In the genomic region with DNA sequence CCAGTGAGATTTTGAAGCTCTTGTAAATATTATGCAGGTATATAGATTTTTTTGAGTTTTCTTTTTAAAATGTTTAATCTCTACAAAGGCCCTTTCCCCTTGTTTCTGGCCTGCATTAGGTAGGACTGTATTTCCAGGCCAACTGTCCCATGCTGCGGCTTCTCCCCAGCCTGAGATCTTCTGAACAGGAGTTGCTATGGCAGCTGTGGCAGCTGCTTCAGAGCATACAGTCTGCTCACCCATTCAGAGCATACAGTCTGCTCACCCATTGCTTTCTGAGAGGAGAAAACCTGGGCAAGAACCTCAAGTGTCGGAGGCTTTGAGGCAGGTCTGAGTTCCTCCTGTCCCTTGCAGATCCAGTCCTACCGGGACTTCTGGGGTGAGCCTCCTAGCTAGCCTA, we compare ENCODE assay signal across 25 mouse cellular contexts. TPM values are rescaled to one million over a fixed set of nuclear protein-coding genes. Genes with fewer than 3 reads are reported as not detected.
DNase-seq lines count a peak whose midpoint lies in the region; ATAC-seq and TF ChIP-seq lines count a peak whose summit lies in the region.
"Had no signal": no experiment of that assay in that cellular context is flagged by ENCODE, and none has a peak within 500 bp of the region (broad histone marks: within the 10 kb centered on the region; RNA-seq: fewer than 3 reads in every experiment).

No protein-coding gene starts in this region.

- H3K4me1 ChIP-seq in forebrain, embryonic 15.5 days: peaks cover 70% of the 10 kb centered on the region
- peaks cover 58% of the 10 kb centered on the region for H3K4me1 ChIP-seq in forebrain, embryonic 10.5 days
- H3K4me1 ChIP-seq in midbrain, embryonic 11.5 days (ENCODE audit: control insufficient read depth, insufficient read depth, low read length): peaks cover 6% of the 10 kb centered on the region
- peaks cover 16% of the 10 kb centered on the region for H3K4me1 ChIP-seq in midbrain, embryonic 14.5 days (ENCODE audit: control insufficient read depth, insufficient read depth, low read length)
- H3K4me1 ChIP-seq in forebrain, embryonic 16.5 days (replicated peaks; ENCODE audit: control insufficient read depth, insufficient read depth, low read length): peaks cover 39% of the 10 kb centered on the region
- peaks cover 8% of the 10 kb centered on the region; the same call in 1 of the 2 replicates for H3K4me1 ChIP-seq in hindbrain, postnatal 0 days (ENCODE audit: insufficient read depth, low read length)
- peaks cover 28% of the 10 kb centered on the region for H3K4me1 ChIP-seq in heart, embryonic 12.5 days (replicated peaks)

- H3K9me3 ChIP-seq in forebrain, embryonic 15.5 days: no peaks in the 10 kb centered on the region
- no peaks in the 10 kb centered on the region for H3K9me3 ChIP-seq in forebrain, embryonic 10.5 days
- H3K9me3 ChIP-seq in midbrain, embryonic 11.5 days (ENCODE audit: control insufficient read depth, low read length): no peaks in the 10 kb centered on the region
- no peaks in the 10 kb centered on the region for H3K9me3 ChIP-seq in midbrain, embryonic 14.5 days (ENCODE audit: control insufficient read depth, low read length)
- H3K9me3 ChIP-seq in forebrain, embryonic 16.5 days (ENCODE audit: control insufficient read depth, low read length): no peaks in the 10 kb centered on the region
- H3K9me3 ChIP-seq in hindbrain, postnatal 0 days (ENCODE audit: low read length): no peaks in the 10 kb centered on the region
- H3K9me3 ChIP-seq in heart, embryonic 12.5 days (replicated peaks): 0 out of 2 replicates have a peak, but pooled peaks cover 3% of the 10 kb centered on the region
- H3K9me3 ChIP-seq: heart, embryonic 13.5 days; midbrain, embryonic 12.5 days; stomach, embryonic 15.5 days had no signal

- DNase-seq in forebrain, embryonic 10.5 days (ENCODE audit: extremely low spot score, low spot score): no peak
- no peak for DNase-seq in midbrain, embryonic 11.5 days (ENCODE audit: low spot score, missing footprints)
- DNase-seq in midbrain, embryonic 14.5 days: no peak
- peak; percentile 63 for DNase-seq in hindbrain, postnatal 0 days (ENCODE audit: low spot score)
- DNase-seq: adrenal gland, postnatal 25 days; cerebellum, adult 9-10 months; gastrocnemius, postnatal 25 days; heart, adult 18-20 months; heart, postnatal 14 days; kidney, adult 18-20 months; left cerebral cortex, postnatal 4 days; liver, postnatal 0 days; right cerebral cortex, adult 18-20 months; thymus, adult 18-20 months; thymus, postnatal 36 days had no signal

- no peaks in the 10 kb centered on the region for H3K36me3 ChIP-seq in forebrain, embryonic 15.5 days
- no peaks in the 10 kb centered on the region for H3K36me3 ChIP-seq in forebrain, embryonic 10.5 days (replicated peaks)
- H3K36me3 ChIP-seq in midbrain, embryonic 11.5 days (ENCODE audit: control insufficient read depth, insufficient read depth, low read length): no peaks in the 10 kb centered on the region
- H3K36me3 ChIP-seq in midbrain, embryonic 14.5 days (ENCODE audit: control insufficient read depth, insufficient read depth, low read length): no peaks in the 10 kb centered on the region
- H3K36me3 ChIP-seq in forebrain, embryonic 16.5 days (ENCODE audit: control insufficient read depth, insufficient read depth): no peaks in the 10 kb centered on the region
- H3K36me3 ChIP-seq in hindbrain, postnatal 0 days (ENCODE audit: insufficient read depth, low read length): no peaks in the 10 kb centered on the region
- no peaks in the 10 kb centered on the region for H3K36me3 ChIP-seq in heart, embryonic 12.5 days
- H3K36me3 ChIP-seq: heart, embryonic 13.5 days; midbrain, embryonic 12.5 days; stomach, embryonic 15.5 days had no signal

- H3K9ac ChIP-seq in forebrain, embryonic 15.5 days (replicated peaks): no peak overlapping the region
- no peak overlapping the region for H3K9ac ChIP-seq in midbrain, embryonic 11.5 days (ENCODE audit: low read length)
- no peak overlapping the region for H3K9ac ChIP-seq in midbrain, embryonic 14.5 days (replicated peaks; ENCODE audit: low read length)
- no peak overlapping the region for H3K9ac ChIP-seq in forebrain, embryonic 16.5 days (replicated peaks; ENCODE audit: low read depth, low read length)
- H3K9ac ChIP-seq in hindbrain, postnatal 0 days (replicated peaks; ENCODE audit: low read length): no peak overlapping the region
- H3K9ac ChIP-seq in heart, embryonic 12.5 days: no peak overlapping the region
- H3K9ac ChIP-seq: liver, postnatal 0 days; midbrain, embryonic 12.5 days; stomach, embryonic 15.5 days had no signal

- TF ChIP-seq CTCF in hindbrain, postnatal 0 days (IDR thresholded peaks at IDR 0.05; ENCODE audit: low read depth): no peak

- 42% methylated on average over 3 of the region's 3 CpGs for WGBS in forebrain, embryonic 15.5 days
- 82% methylated on average over 3 of the region's 3 CpGs for WGBS in forebrain, embryonic 10.5 days
- 69% methylated on average over 3 of the region's 3 CpGs for WGBS in midbrain, embryonic 11.5 days
- 52% methylated on average over 3 of the region's 3 CpGs for WGBS in midbrain, embryonic 14.5 days
- WGBS in forebrain, embryonic 16.5 days: 43% methylated on average over 3 of the region's 3 CpGs
- WGBS in hindbrain, postnatal 0 days: 30% methylated on average over 3 of the region's 3 CpGs
- WGBS in heart, embryonic 12.5 days: 85% methylated on average over 3 of the region's 3 CpGs

- H3K27me3 ChIP-seq in forebrain, embryonic 15.5 days: no peaks in the 10 kb centered on the region
- H3K27me3 ChIP-seq in forebrain, embryonic 10.5 days (ENCODE audit: poor library complexity, severe bottlenecking): no peaks in the 10 kb centered on the region
- H3K27me3 ChIP-seq in midbrain, embryonic 11.5 days (ENCODE audit: control insufficient read depth, insufficient read depth, low read length): no peaks in the 10 kb centered on the region
- H3K27me3 ChIP-seq in midbrain, embryonic 14.5 days (ENCODE audit: control insufficient read depth, insufficient read depth, low read length): no peaks in the 10 kb centered on the region
- no peaks in the 10 kb centered on the region for H3K27me3 ChIP-seq in forebrain, embryonic 16.5 days (replicated peaks; ENCODE audit: control insufficient read depth, insufficient read depth, low read length)
- H3K27me3 ChIP-seq in hindbrain, postnatal 0 days (ENCODE audit: insufficient read depth, low read length): no peaks in the 10 kb centered on the region
- H3K27me3 ChIP-seq in heart, embryonic 12.5 days (replicated peaks): no peaks in the 10 kb centered on the region
- H3K27me3 ChIP-seq: heart, embryonic 13.5 days; midbrain, embryonic 12.5 days; stomach, embryonic 15.5 days had no signal

- 0 out of 2 replicates have a peak overlapping the region, but pooled peaks have one; percentile 3 for H3K27ac ChIP-seq in forebrain, embryonic 15.5 days (replicated peaks)
- H3K27ac ChIP-seq in forebrain, embryonic 10.5 days: no peak overlapping the region
- peak overlapping the region; percentile 2; the same call in 1 of the 2 replicates for H3K27ac ChIP-seq in midbrain, embryonic 11.5 days (ENCODE audit: low read depth, low read length)
- H3K27ac ChIP-seq in midbrain, embryonic 14.5 days (replicated peaks; ENCODE audit: low read depth, low read length): no peak overlapping the region
- peak overlapping the region; percentile 15; the same call in 1 of the 2 replicates for H3K27ac ChIP-seq in forebrain, embryonic 16.5 days (ENCODE audit: low read length)
- no peak overlapping the region for H3K27ac ChIP-seq in hindbrain, postnatal 0 days
- no peak overlapping the region for H3K27ac ChIP-seq in heart, embryonic 12.5 days (ENCODE audit: poor library complexity, severe bottlenecking)
- H3K27ac ChIP-seq: heart, embryonic 13.5 days; midbrain, embryonic 12.5 days; stomach, embryonic 15.5 days had no signal

- H3K4me2 ChIP-seq in forebrain, embryonic 15.5 days (replicated peaks): no peak overlapping the region
- no peak overlapping the region for H3K4me2 ChIP-seq in midbrain, embryonic 11.5 days
- no peak overlapping the region for H3K4me2 ChIP-seq in midbrain, embryonic 14.5 days (ENCODE audit: low read length)
- H3K4me2 ChIP-seq in forebrain, embryonic 16.5 days (ENCODE audit: low read length): no peak overlapping the region
- no peak overlapping the region for H3K4me2 ChIP-seq in hindbrain, postnatal 0 days (ENCODE audit: low read depth, low read length)
- H3K4me2 ChIP-seq in heart, embryonic 12.5 days: no peak overlapping the region
- H3K4me2 ChIP-seq: heart, embryonic 13.5 days; liver, embryonic 11.5 days; midbrain, embryonic 12.5 days; stomach, embryonic 15.5 days had no signal

- no peak overlapping the region for H3K4me3 ChIP-seq in forebrain, embryonic 15.5 days
- H3K4me3 ChIP-seq in forebrain, embryonic 10.5 days: no peak overlapping the region
- no peak overlapping the region for H3K4me3 ChIP-seq in midbrain, embryonic 11.5 days (ENCODE audit: low read depth, low read length)
- H3K4me3 ChIP-seq in midbrain, embryonic 14.5 days (replicated peaks; ENCODE audit: low read depth, low read length): no peak overlapping the region
- no peak overlapping the region for H3K4me3 ChIP-seq in forebrain, embryonic 16.5 days (replicated peaks; ENCODE audit: low read length)
- H3K4me3 ChIP-seq in hindbrain, postnatal 0 days (ENCODE audit: low read length): no peak overlapping the region
- H3K4me3 ChIP-seq in heart, embryonic 12.5 days: no peak overlapping the region
- H3K4me3 ChIP-seq: heart, embryonic 13.5 days; midbrain, embryonic 12.5 days; stomach, embryonic 15.5 days had no signal

- ATAC-seq in forebrain, embryonic 15.5 days (replicated peaks): no peak
- ATAC-seq in midbrain, embryonic 11.5 days (ENCODE audit: low FRiP score): no peak
- ATAC-seq in midbrain, embryonic 14.5 days (ENCODE audit: low FRiP score, low TSS enrichment): no peak
- 0 out of 2 replicates have a peak, but pooled peaks have one; percentile 23 for ATAC-seq in forebrain, embryonic 16.5 days
- 0 out of 2 replicates have a peak, but pooled peaks have one; percentile 55 for ATAC-seq in hindbrain, postnatal 0 days
- no peak for ATAC-seq in heart, embryonic 12.5 days (ENCODE audit: insufficient number of reproducible peaks, low FRiP score)
- ATAC-seq in monocyte, adult 5-6 weeks (replicated peaks; ENCODE audit: insufficient number of reproducible peaks, low FRiP score, low TSS enrichment, poor library complexity, severe bottlenecking): no peak
- ATAC-seq: CD4-positive, CD25-positive, alpha-beta regulatory T cell, adult 4 months; liver, postnatal 0 days; lung, postnatal 0 days had no signal

RNA-seq across cellular contexts. Expression of gene Med13l, which starts 16.3 kb away (rescaled TPM):
- polyA plus RNA-seq in forebrain, embryonic 15.5 days (2015; fragmentation: Nextera tagmentation; extraction: Ambion mirVana): 23.7 and 23.9 TPM in 2 replicates
- 10.5 and 11.2 TPM in 2 replicates for polyA plus RNA-seq in forebrain, embryonic 10.5 days (2016; fragmentation: Nextera tagmentation; extraction: Ambion mirVana)
- 9.0 and 9.8 TPM in 2 replicates for polyA plus RNA-seq in midbrain, embryonic 11.5 days (2014; fragmentation: Nextera tagmentation; extraction: Ambion mirVana)
- 17.0 and 20.5 TPM in 2 replicates for polyA plus RNA-seq in midbrain, embryonic 14.5 days (2014; fragmentation: Nextera tagmentation; extraction: Ambion mirVana)
- 24.9 and 25.8 TPM in 2 replicates for polyA plus RNA-seq in forebrain, embryonic 16.5 days (2015; fragmentation: Nextera tagmentation; extraction: Ambion mirVana)
- 27.1 and 28.9 TPM in 2 replicates for total RNA-seq in hindbrain, postnatal 0 days (2014; rRNA removed)
- 9.8 and 11.3 TPM in 2 replicates for polyA plus RNA-seq in hindbrain, postnatal 0 days (2015; fragmentation: Nextera tagmentation; extraction: Ambion mirVana)
- 10.0 and 10.8 TPM in 2 replicates for polyA plus RNA-seq in heart, embryonic 12.5 days (2016; fragmentation: Nextera tagmentation; extraction: Ambion mirVana)
- 38.0 to 65.2 TPM (median 41.5 TPM) in 3 replicates for total RNA-seq in monocyte, adult 5-6 weeks (2017)

Comparison
In these comparisons a context has a peak if more than half of its experiments do, and no peak if none do; other contexts are left out.
1. ATAC-seq: peak in forebrain, embryonic 16.5 days (single experiment) and hindbrain, postnatal 0 days (single experiment); none in forebrain, embryonic 15.5 days (single experiment), midbrain, embryonic 11.5 days (single experiment), midbrain, embryonic 14.5 days (single experiment), heart, embryonic 12.5 days (single experiment) and monocyte, adult 5-6 weeks (single experiment).
2. H3K27ac ChIP-seq: peak in forebrain, embryonic 15.5 days (single experiment), midbrain, embryonic 11.5 days (single experiment) and forebrain, embryonic 16.5 days (single experiment); none in forebrain, embryonic 10.5 days (single experiment), midbrain, embryonic 14.5 days (single experiment), hindbrain, postnatal 0 days (single experiment) and heart, embryonic 12.5 days (single experiment).